Mouse (Mus musculus) adrenal gland, adult 2 months (tissue): ENCODE measurements around the gene Setd1a. TPM values are rescaled to one million over a fixed set of nuclear protein-coding genes. Genes with fewer than 3 reads are reported as not detected.
"Not testable (repeated sequence)": the region's sequence is repeated elsewhere in the genome, so short reads cannot be mapped to it uniquely, and the experiment has no call there.

Source experiments
- DNase-seq: peaks from one replicate; pipeline ENCODE4 v3.0.0; 2021
- polyA plus RNA-seq: library from polyadenylated mRNA; depleted of rRNA; stranded (reverse); fragments of >200 nt; gene quantifications from 2 replicates; pipeline ENCODE4 v1.2.3, GENCODE M21; 2012; rRNA removed
- total RNA-seq, 2 experiments: library from RNA; stranded (reverse); gene quantifications; 2 replicates each; pipeline ENCODE4 v1.2.3; 2021

The Setd1a gene
- total and polyA plus RNA-seq, 3 experiments, result 15.9 to 42.6 (median 36.0) TPM

DNA sequence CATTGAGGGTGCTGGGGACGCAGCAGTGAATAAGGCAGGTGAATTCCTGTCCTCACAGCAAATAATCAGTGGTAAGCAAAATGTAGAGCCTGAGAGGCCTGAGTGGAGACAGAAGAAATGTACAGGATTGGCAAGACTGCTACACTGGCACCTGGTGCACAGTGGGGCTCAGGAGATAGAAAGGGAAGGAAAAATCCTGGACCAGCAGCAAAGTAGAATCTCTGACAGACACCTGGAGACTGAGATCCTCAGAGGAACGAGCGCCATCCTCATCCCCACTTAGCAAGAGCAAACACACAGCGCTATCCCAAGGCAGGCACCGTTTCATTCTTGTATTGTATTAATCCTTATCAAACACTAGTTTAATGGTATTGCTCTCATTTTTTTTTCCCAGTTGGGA, 61.0 kb downstream of the Setd1a start:
- no peak for DNase-seq

DNA sequence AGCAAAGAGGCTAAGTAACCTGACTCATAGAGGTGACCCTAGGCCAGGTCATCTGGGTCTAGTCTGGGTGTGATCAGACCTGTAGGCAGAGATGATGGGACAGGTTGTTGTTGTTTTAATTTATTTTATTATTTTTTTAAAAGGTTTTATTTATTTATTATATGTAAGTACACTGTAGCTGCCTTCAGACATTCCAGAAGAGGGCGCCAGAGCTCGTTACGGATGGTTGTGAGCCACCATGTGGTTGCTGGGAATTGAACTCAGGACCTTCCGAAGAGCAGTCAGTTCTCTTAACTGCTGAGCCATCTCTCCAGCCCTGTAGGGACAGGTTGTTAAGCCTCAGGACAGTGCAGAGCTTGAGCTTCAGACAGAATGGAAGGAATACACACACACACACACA, 61.4 kb downstream of the Setd1a start:
- not testable (repeated sequence) for DNase-seq

DNA sequence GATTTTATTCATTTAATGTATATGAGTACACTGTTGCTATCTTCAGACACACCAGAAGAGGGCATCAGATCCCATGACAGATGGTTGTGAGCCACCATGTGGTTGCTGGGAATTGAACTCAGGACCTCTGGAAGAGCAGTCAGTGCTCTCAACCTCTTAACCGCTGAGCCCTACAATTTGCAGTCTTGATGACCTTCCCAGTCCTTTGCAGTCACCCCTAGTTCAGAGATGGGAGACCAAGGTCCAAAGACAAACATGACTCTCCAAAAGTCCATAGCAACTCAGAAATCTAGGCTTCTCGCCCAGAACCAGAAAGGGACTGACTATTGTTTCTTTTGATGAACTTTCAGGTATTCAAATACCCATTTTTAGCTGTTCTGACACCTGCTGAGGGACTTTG, 63.6 kb downstream of the Setd1a start:
- not testable (repeated sequence) for DNase-seq

DNA sequence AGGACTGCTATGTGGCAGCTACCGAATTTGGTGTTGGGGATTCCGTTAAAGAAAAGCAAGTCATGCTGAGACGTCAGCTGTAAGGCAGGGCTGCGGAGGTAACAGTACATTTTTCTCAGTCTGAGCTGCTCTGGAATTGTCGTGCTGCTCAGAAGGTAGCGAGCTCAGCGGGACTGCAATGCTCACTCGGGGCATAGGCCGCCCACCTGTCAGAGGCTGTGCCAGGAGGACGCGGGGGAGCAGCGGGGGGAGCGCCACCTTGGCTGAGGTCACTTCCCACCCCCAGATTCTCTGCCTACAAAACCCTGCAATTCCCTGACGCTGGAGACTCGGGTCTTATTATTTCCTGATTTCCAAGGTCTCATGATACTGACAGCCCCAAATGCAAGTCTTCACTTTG, 64.4 kb downstream of the Setd1a start:
- DNase-seq, result peak; percentile 62

DNA sequence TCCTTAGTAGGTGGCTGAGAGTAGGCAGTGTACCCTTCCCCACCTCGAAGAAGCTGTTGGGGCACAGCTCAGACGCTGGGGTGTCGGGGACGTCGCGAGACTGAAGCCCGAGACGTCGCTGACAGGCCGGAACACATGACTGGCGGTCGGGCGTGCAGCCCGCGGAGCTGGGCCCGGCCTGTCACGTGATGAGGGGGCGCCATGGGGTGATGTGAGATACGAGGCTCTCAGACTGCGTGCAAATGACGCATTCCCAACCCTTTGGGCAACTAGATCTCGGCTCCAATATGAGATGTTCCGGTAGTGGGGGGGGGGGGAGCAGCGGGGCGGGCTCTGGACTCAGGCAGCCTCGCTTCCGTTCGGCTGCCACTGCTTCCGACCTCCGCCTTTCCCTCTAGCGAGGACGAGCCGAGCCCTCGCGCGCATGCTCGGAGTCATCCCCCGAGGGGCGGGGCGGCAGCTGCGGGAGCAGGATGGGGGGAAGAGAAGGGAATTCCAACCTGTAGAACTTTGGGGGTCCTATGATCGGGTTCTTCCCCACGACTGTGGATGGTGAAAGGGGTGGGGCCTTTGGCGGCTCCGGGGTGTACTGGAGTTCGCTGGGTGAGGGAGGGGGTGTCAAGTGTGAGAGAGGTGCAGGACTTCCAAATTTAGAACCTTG, 65.0 kb downstream of the Setd1a start:
- peak; percentile 97 for DNase-seq

DNA sequence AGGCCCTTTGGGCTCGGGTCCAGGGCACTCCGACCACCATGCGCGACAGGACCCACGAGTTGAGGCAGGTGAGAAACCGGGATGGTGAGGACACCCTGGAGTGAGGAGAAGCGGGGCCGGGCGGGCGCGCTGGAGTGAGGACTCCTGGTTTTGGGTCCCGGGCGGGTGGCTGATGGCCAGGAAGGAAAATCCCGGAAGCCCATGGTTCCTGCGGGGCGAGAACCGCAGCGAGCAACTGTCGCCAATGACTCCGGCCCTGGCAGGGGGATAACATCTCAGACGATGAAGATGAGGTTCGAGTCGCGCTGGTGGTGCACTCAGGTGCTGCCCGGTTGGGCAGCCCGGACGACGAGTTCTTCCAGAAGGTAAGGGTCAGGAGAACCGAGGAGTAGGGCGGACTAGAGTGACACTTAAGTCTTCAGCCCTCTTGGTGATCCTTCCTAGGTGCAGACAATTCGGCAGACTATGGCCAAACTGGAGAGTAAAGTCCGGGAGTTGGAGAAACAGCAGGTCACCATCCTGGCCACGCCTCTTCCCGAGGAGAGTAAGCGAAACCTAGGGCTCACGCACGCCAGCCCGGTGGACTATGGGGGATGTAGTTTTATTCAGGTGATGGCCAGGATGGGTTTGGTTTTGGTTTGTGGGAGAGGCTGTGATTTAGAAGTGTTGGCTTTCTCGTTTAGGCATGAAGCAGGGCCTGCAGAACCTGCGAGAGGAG, 65.7 kb downstream of the Setd1a start:
- peak; percentile 87 for DNase-seq

Other genes starting within 250 kb of the Setd1a start
- gene Tmem265, start 215.3 kb upstream of the Setd1a start, total RNA-seq, result not detected
- gene Tmem265, start 215.3 kb upstream of the Setd1a start, polyA plus RNA-seq, result 0.39 and 2.5 TPM in 2 replicates
- gene Phkg2, start 203.3 kb upstream of the Setd1a start, total RNA-seq, result 10 to 100 TPM; 37.3 to 44.4 TPM
- gene Phkg2, start 203.3 kb upstream of the Setd1a start, polyA plus RNA-seq, result 48.3 and 53.2 TPM in 2 replicates
- 10 to 100 TPM in 1 of 2 experiments, 1 to 10 TPM in 1; 7.6 to 11.4 TPM for gene Ccdc189, start 188.1 kb upstream of the Setd1a start, total RNA-seq
- gene Ccdc189, start 188.1 kb upstream of the Setd1a start, polyA plus RNA-seq, result 4.8 and 6.1 TPM in 2 replicates
- gene Rnf40, start 187.9 kb upstream of the Setd1a start, total RNA-seq, result 10 to 100 TPM; 54.9 to 55.7 TPM
- gene Rnf40, start 187.9 kb upstream of the Setd1a start, polyA plus RNA-seq, result 19.3 and 23.3 TPM in 2 replicates
- gene Zfp629, start 160.9 kb upstream of the Setd1a start, total RNA-seq, result 10 to 100 TPM; 16.3 to 21.2 TPM
- 14.0 and 15.5 TPM in 2 replicates for gene Zfp629, start 160.9 kb upstream of the Setd1a start, polyA plus RNA-seq
- 10 to 100 TPM; 70.9 to 86.0 TPM for gene Bcl7c, start 67.7 kb upstream of the Setd1a start, total RNA-seq
- 70.5 and 78.0 TPM in 2 replicates for gene Bcl7c, start 67.7 kb upstream of the Setd1a start, polyA plus RNA-seq
- 1 to 10 TPM; 3.3 to 3.7 TPM for gene Ctf1, start 63.9 kb upstream of the Setd1a start, total RNA-seq
- gene Ctf1, start 63.9 kb upstream of the Setd1a start, polyA plus RNA-seq, result 18.9 and 22.1 TPM in 2 replicates
- not detected for gene Ctf2, start 44.5 kb upstream of the Setd1a start, total RNA-seq
- not detected in 2 replicates for gene Ctf2, start 44.5 kb upstream of the Setd1a start, polyA plus RNA-seq
- 10 to 100 TPM in 1 of 2 experiments, 1 to 10 TPM in 1; 9.5 to 11.6 TPM for gene Fbxl19, start 32.1 kb upstream of the Setd1a start, total RNA-seq
- 34.5 and 42.6 TPM in 2 replicates for gene Fbxl19, start 32.1 kb upstream of the Setd1a start, polyA plus RNA-seq
- gene Orai3, start 6.9 kb upstream of the Setd1a start, total RNA-seq, result 10 to 100 TPM; 28.3 to 32.8 TPM
- gene Orai3, start 6.9 kb upstream of the Setd1a start, polyA plus RNA-seq, result 90.6 and 94.8 TPM in 2 replicates
- gene Gm49388, start 8.9 kb downstream of the Setd1a start, total RNA-seq, result 1 to 10 TPM; 2.2 to 4.6 TPM
- not detected in 2 replicates for gene Gm49388, start 8.9 kb downstream of the Setd1a start, polyA plus RNA-seq
- gene Hsd3b7, start 23.9 kb downstream of the Setd1a start, total RNA-seq, result 10 to 100 TPM; 45.5 to 46.2 TPM
- gene Hsd3b7, start 23.9 kb downstream of the Setd1a start, polyA plus RNA-seq, result 83.9 and 86.5 TPM in 2 replicates
- gene Stx4a, start 47.6 kb downstream of the Setd1a start, total RNA-seq, result 100 to 1,000 TPM in 1 of 2 experiments, 10 to 100 TPM in 1; 79.6 to 102 TPM
- 52.2 and 54.0 TPM in 2 replicates for gene Stx4a, start 47.6 kb downstream of the Setd1a start, polyA plus RNA-seq
- gene Stx1b, start 47.9 kb downstream of the Setd1a start, total RNA-seq, result 1 to 10 TPM; 5.0 to 6.9 TPM
- 8.5 and 11.4 TPM in 2 replicates for gene Stx1b, start 47.9 kb downstream of the Setd1a start, polyA plus RNA-seq
- gene Zfp646, start 99.6 kb downstream of the Setd1a start, total RNA-seq, result 10 to 100 TPM; 28.9 to 33.1 TPM
- 14.1 and 15.9 TPM in 2 replicates for gene Zfp646, start 99.6 kb downstream of the Setd1a start, polyA plus RNA-seq
- 1 to 10 TPM; 7.2 to 9.7 TPM for gene Zfp668, start 100.2 kb downstream of the Setd1a start, total RNA-seq
- 8.1 and 10.3 TPM in 2 replicates for gene Zfp668, start 100.2 kb downstream of the Setd1a start, polyA plus RNA-seq
- gene Prss53, start 114.3 kb downstream of the Setd1a start, total RNA-seq, result 1 to 10 TPM; 1.0 to 1.2 TPM
- 3.0 and 4.5 TPM in 2 replicates for gene Prss53, start 114.3 kb downstream of the Setd1a start, polyA plus RNA-seq
- not detected for gene Gm21974, start 118.8 kb downstream of the Setd1a start, total RNA-seq
- not detected in 2 replicates for gene Gm21974, start 118.8 kb downstream of the Setd1a start, polyA plus RNA-seq
- 10 to 100 TPM; 62.7 to 85.5 TPM for gene Vkorc1, start 118.9 kb downstream of the Setd1a start, total RNA-seq
- 152 and 201 TPM in 2 replicates for gene Vkorc1, start 118.9 kb downstream of the Setd1a start, polyA plus RNA-seq
- gene Bckdk, start 127.4 kb downstream of the Setd1a start, total RNA-seq, result 100 to 1,000 TPM; 122 to 138 TPM
- gene Bckdk, start 127.4 kb downstream of the Setd1a start, polyA plus RNA-seq, result 164 and 166 TPM in 2 replicates
- 10 to 100 TPM; 24.6 to 27.1 TPM for gene Kat8, start 135.8 kb downstream of the Setd1a start, total RNA-seq
- gene Kat8, start 135.8 kb downstream of the Setd1a start, polyA plus RNA-seq, result 10.6 and 10.9 TPM in 2 replicates
- gene Prss8, start 153.4 kb downstream of the Setd1a start, total RNA-seq, result under 1 TPM in 1 of 2 experiments, not detected in 1; 0.24 TPM
- 0.07 and 0.38 TPM in 2 replicates for gene Prss8, start 153.4 kb downstream of the Setd1a start, polyA plus RNA-seq
- 1 to 10 TPM; 8.2 to 9.4 TPM for gene Prss36, start 170.1 kb downstream of the Setd1a start, total RNA-seq
- gene Prss36, start 170.1 kb downstream of the Setd1a start, polyA plus RNA-seq, result 24.8 and 27.8 TPM in 2 replicates
- 100 to 1,000 TPM; 176 to 229 TPM for gene Fus, start 190.8 kb downstream of the Setd1a start, total RNA-seq
- 139 and 145 TPM in 2 replicates for gene Fus, start 190.8 kb downstream of the Setd1a start, polyA plus RNA-seq
- gene Pycard, start 217.2 kb downstream of the Setd1a start, total RNA-seq, result 1 to 10 TPM; 2.3 to 3.7 TPM
- gene Pycard, start 217.2 kb downstream of the Setd1a start, polyA plus RNA-seq, result 4.4 and 8.1 TPM in 2 replicates
- under 1 TPM in 1 of 2 experiments, not detected in 1; 0.17 TPM for gene Trim72, start 227.3 kb downstream of the Setd1a start, total RNA-seq
- gene Trim72, start 227.3 kb downstream of the Setd1a start, polyA plus RNA-seq, result 0.16 and 0.29 TPM in 2 replicates